Mouse (Mus musculus) myocyte (in vitro differentiated cells): Measurements from ENCODE around the gene Ccn1.

Experiments used
- MYOG ChIP-seq, 3 experiments: IDR thresholded peaks; one replicate each; pipeline ENCODE4 v1.6.1; 2011; ENCODE audit warnings: control low read depth in 2 of 3, low read depth in 2 of 3, mild to moderate bottlenecking in 2 of 3; ENCODE audit not compliant: insufficient read length in 2 of 3, control insufficient read depth in 1 of 3, insufficient read depth in 1 of 3
- POLR2A ChIP-seq: IDR thresholded peaks from one replicate; pipeline ENCODE4 v1.6.1; 2011; ENCODE audit warnings: low read depth, mild to moderate bottlenecking, control low read depth, moderate library complexity; ENCODE audit not compliant: insufficient read length
- TCF12 ChIP-seq: IDR thresholded peaks from one replicate; pipeline ENCODE4 v1.6.1; 2011; ENCODE audit warnings: mild to moderate bottlenecking, control low read depth; ENCODE audit not compliant: poor library complexity, insufficient read depth, severe bottlenecking
- USF1 ChIP-seq: IDR thresholded peaks from one replicate; pipeline ENCODE4 v1.6.1; 2011; ENCODE audit warnings: low read depth, mild to moderate bottlenecking, control low read depth, moderate library complexity

DNA sequence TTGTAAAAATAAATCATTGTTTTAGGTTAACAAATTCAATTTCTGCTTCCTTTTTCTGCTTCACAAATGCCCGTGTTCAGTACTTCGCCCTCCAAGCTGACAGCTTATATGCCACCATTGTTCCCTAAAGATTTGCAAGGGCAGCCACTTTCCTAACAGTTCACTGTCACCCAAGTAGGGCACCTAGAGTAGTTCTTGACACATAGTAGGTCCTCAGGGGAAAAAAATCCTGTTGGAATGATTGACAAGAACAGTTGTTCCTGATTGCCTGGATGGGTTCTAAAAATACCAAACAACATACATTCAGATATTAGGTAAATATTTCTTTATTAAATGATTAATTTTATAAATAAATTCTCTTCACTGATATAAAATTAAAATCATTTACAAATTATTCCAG is 3.1 kb downstream of the Ccn1 start:
- TF ChIP-seq POLR2A (no peak), MYOG (IDR thresholded peaks at IDR 0.05; ENCODE audit: control insufficient read depth in 1 of 3, insufficient read depth in 1 of 3, insufficient read length in 2 of 3, low read depth in 2 of 3) (no peak), USF1 (no peak), TCF12 (no peak)
